Mouse (Mus musculus): ENCODE data around the gene Ghr.
A peak's percentile ranks its signal among the peaks of the same experiment; 100 is the strongest.

Gene Ghr

GRCm38 (mm10) chr15:3399196-3399595, 184.1 kb downstream of the Ghr start:
- no peak for DNase-seq (ENCODE audit: low read depth, low spot score)
- no peaks in the 10 kb centered on the region for H3K36me3 ChIP-seq (ENCODE audit: control insufficient read depth, insufficient read depth, low read length, poor library complexity, severe bottlenecking)
- no peaks in the 10 kb centered on the region for H3K27me3 ChIP-seq (ENCODE audit: control insufficient read depth, insufficient read depth, low read length, poor library complexity, severe bottlenecking)

GRCm38 (mm10) chr15:3397369-3398100, 185.8 kb downstream of the Ghr start:
- Histone ChIP-seq H3K36me3 (ENCODE audit: control insufficient read depth, insufficient read depth, low read length, poor library complexity, severe bottlenecking) (no peaks in the 10 kb centered on the region), H3K27me3 (ENCODE audit: control insufficient read depth, insufficient read depth, low read length, poor library complexity, severe bottlenecking) (no peaks in the 10 kb centered on the region)
- no peak for DNase-seq (ENCODE audit: low read depth, low spot score)

- H3K36me3 ChIP-seq (ENCODE audit: control insufficient read depth, insufficient read depth, low read length, poor library complexity, severe bottlenecking), result no peaks in the 10 kb centered on the region
- no peaks in the 10 kb centered on the region for H3K27me3 ChIP-seq (ENCODE audit: control insufficient read depth, insufficient read depth, low read length, poor library complexity, severe bottlenecking)
- no peak for DNase-seq (ENCODE audit: low read depth, low spot score)
Observed at GRCm38 (mm10) chr15:3396149-3396548, 187.1 kb downstream of the Ghr start.

GRCm38 (mm10) chr15:3395700-3396099, 187.6 kb downstream of the Ghr start:
- Histone ChIP-seq H3K36me3 (ENCODE audit: control insufficient read depth, insufficient read depth, low read length, poor library complexity, severe bottlenecking) (no peaks in the 10 kb centered on the region), H3K27me3 (ENCODE audit: control insufficient read depth, insufficient read depth, low read length, poor library complexity, severe bottlenecking) (no peaks in the 10 kb centered on the region)
- DNase-seq (ENCODE audit: low read depth, low spot score), result no peak

- no peak for DNase-seq (ENCODE audit: low read depth, low spot score)
- no peaks in the 10 kb centered on the region for H3K27me3 ChIP-seq (ENCODE audit: control insufficient read depth, insufficient read depth, low read length, poor library complexity, severe bottlenecking)
- no peaks in the 10 kb centered on the region for H3K36me3 ChIP-seq (ENCODE audit: control insufficient read depth, insufficient read depth, low read length, poor library complexity, severe bottlenecking)
Observed at GRCm38 (mm10) chr15:3390722-3391121, 192.6 kb downstream of the Ghr start.

GRCm38 (mm10) chr15:3389011-3389410, 194.3 kb downstream of the Ghr start:
- no peaks in the 10 kb centered on the region for H3K27me3 ChIP-seq (ENCODE audit: control insufficient read depth, insufficient read depth, low read length, poor library complexity, severe bottlenecking)
- DNase-seq (ENCODE audit: low read depth, low spot score), result no peak
- H3K36me3 ChIP-seq (ENCODE audit: control insufficient read depth, insufficient read depth, low read length, poor library complexity, severe bottlenecking), result no peaks in the 10 kb centered on the region

- Histone ChIP-seq H3K27me3 (ENCODE audit: control insufficient read depth, insufficient read depth, low read length, poor library complexity, severe bottlenecking) (no peaks in the 10 kb centered on the region), H3K36me3 (ENCODE audit: control insufficient read depth, insufficient read depth, low read length, poor library complexity, severe bottlenecking) (no peaks in the 10 kb centered on the region)
- DNase-seq (ENCODE audit: low read depth, low spot score), result no peak
Observed at GRCm38 (mm10) chr15:3388485-3388884, 194.8 kb downstream of the Ghr start.

GRCm38 (mm10) chr15:3383788-3384187, 199.5 kb downstream of the Ghr start:
- Histone ChIP-seq H3K27me3 (ENCODE audit: control insufficient read depth, insufficient read depth, low read length, poor library complexity, severe bottlenecking) (no peaks in the 10 kb centered on the region), H3K36me3 (ENCODE audit: control insufficient read depth, insufficient read depth, low read length, poor library complexity, severe bottlenecking) (no peaks in the 10 kb centered on the region)
- DNase-seq (ENCODE audit: low read depth, low spot score), result no peak

- DNase-seq (ENCODE audit: low read depth, low spot score), result no peak
- H3K27me3 ChIP-seq (ENCODE audit: control insufficient read depth, insufficient read depth, low read length, poor library complexity, severe bottlenecking), result no peaks in the 10 kb centered on the region
Observed at GRCm38 (mm10) chr15:3381413-3381812, 201.9 kb downstream of the Ghr start.

GRCm38 (mm10) chr15:3368261-3368832, 214.9 kb downstream of the Ghr start:
- Histone ChIP-seq H3K36me3 (ENCODE audit: control insufficient read depth, insufficient read depth, low read length, poor library complexity, severe bottlenecking) (no peaks in the 10 kb centered on the region), H3K27me3 (ENCODE audit: control insufficient read depth, insufficient read depth, low read length, poor library complexity, severe bottlenecking) (no peaks in the 10 kb centered on the region)
- DNase-seq (ENCODE audit: low read depth, low spot score), result no peak

More at GRCm38 (mm10) chr15:3381413-3381812, 201.9 kb downstream of the Ghr start:
- H3K36me3 ChIP-seq (ENCODE audit: control insufficient read depth, insufficient read depth, low read length, poor library complexity, severe bottlenecking), result no peaks in the 10 kb centered on the region

- peak; percentile 2 for DNase-seq (ENCODE audit: low read depth, low spot score)
- Histone ChIP-seq H3K27me3 (ENCODE audit: control insufficient read depth, insufficient read depth, low read length, poor library complexity, severe bottlenecking) (no peaks in the 10 kb centered on the region), H3K36me3 (ENCODE audit: control insufficient read depth, insufficient read depth, low read length, poor library complexity, severe bottlenecking) (no peaks in the 10 kb centered on the region)
Observed at GRCm38 (mm10) chr15:3356073-3356766, 227.1 kb downstream of the Ghr start.

GRCm38 (mm10) chr15:3353696-3354095, 229.6 kb downstream of the Ghr start:
- Histone ChIP-seq H3K27me3 (ENCODE audit: control insufficient read depth, insufficient read depth, low read length, poor library complexity, severe bottlenecking) (no peaks in the 10 kb centered on the region), H3K36me3 (ENCODE audit: control insufficient read depth, insufficient read depth, low read length, poor library complexity, severe bottlenecking) (no peaks in the 10 kb centered on the region)
- no peak for DNase-seq (ENCODE audit: low read depth, low spot score)

- no peak for DNase-seq (ENCODE audit: low read depth, low spot score)
- H3K36me3 ChIP-seq (ENCODE audit: control insufficient read depth, insufficient read depth, low read length, poor library complexity, severe bottlenecking), result no peaks in the 10 kb centered on the region
- H3K27me3 ChIP-seq (ENCODE audit: control insufficient read depth, insufficient read depth, low read length, poor library complexity, severe bottlenecking), result no peaks in the 10 kb centered on the region
Observed at GRCm38 (mm10) chr15:3349306-3350064, 233.8 kb downstream of the Ghr start.

- DNase-seq (ENCODE audit: low read depth, low spot score), result no peak
- Histone ChIP-seq H3K36me3 (ENCODE audit: control insufficient read depth, insufficient read depth, low read length, poor library complexity, severe bottlenecking) (no peaks in the 10 kb centered on the region), H3K27me3 (ENCODE audit: control insufficient read depth, insufficient read depth, low read length, poor library complexity, severe bottlenecking) (no peaks in the 10 kb centered on the region)
Observed at GRCm38 (mm10) chr15:3346682-3347081, 236.6 kb downstream of the Ghr start.

GRCm38 (mm10) chr15:3344555-3344954, 238.7 kb downstream of the Ghr start:
- Histone ChIP-seq H3K36me3 (ENCODE audit: control insufficient read depth, insufficient read depth, low read length, poor library complexity, severe bottlenecking) (no peaks in the 10 kb centered on the region), H3K27me3 (ENCODE audit: control insufficient read depth, insufficient read depth, low read length, poor library complexity, severe bottlenecking) (no peaks in the 10 kb centered on the region)
- no peak for DNase-seq (ENCODE audit: low read depth, low spot score)
